Mouse (Mus musculus): Measurements from ENCODE around the gene Pdia2. TPM values are rescaled to one million over a fixed set of nuclear protein-coding genes. Genes with fewer than 3 reads are reported as not detected.

The Pdia2 gene
- polyA plus RNA-seq (2014; fragmentation: Nextera tagmentation; extraction: Ambion mirVana): 0.34 and 0.43 TPM in 2 replicates

GRCm38 (mm10) chr17:26198892-26199291 is at the start of gene Pdia2:
Gene Pdia2 (minus strand): TSS chr17:26199087.
- no peak within 1 kb of the TSS for H3K4me2 ChIP-seq
- no peak for ATAC-seq (ENCODE audit: insufficient read depth)

GRCm38 (mm10) chr17:26244101-26244841 is 45.4 kb upstream of the Pdia2 start, which contains the start of gene Fam234a:
Gene Fam234a (minus strand): TSS chr17:26244242.
- H3K9ac ChIP-seq: peak within 1 kb of the TSS; percentile 68
- 0 out of 2 replicates have a peak, but pooled peaks cover 3% of the 10 kb centered on the region for H3K4me1 ChIP-seq (ENCODE audit: insufficient read depth)
- H3K9me3 ChIP-seq (ENCODE audit: low read depth, low read length): no peaks in the 10 kb centered on the region
- no peak for TF ChIP-seq CTCF (IDR thresholded peaks at IDR 0.05; ENCODE audit: low read depth)
- DNase-seq: peak; percentile 98
- 6% methylated on average over 31 of the region's 33 CpGs for WGBS
- peak within 1 kb of the TSS; percentile 78 for H3K27ac ChIP-seq (ENCODE audit: low read depth)
- H3K27me3 ChIP-seq (ENCODE audit: insufficient read depth, low read length): no peaks in the 10 kb centered on the region
- H3K36me3 ChIP-seq (ENCODE audit: insufficient read depth): no peaks in the 10 kb centered on the region
- peak within 1 kb of the TSS; percentile 79 for H3K4me2 ChIP-seq
- peak within 1 kb of the TSS; percentile 74 for H3K4me3 ChIP-seq (ENCODE audit: low read depth, low read length)
- ATAC-seq (ENCODE audit: insufficient read depth): peak; percentile 96

More at GRCm38 (mm10) chr17:26198892-26199291, at the start of gene Pdia2:
- Histone ChIP-seq H3K4me3 (ENCODE audit: low read depth, low read length) (no peak within 1 kb of the TSS), H3K36me3 (ENCODE audit: insufficient read depth) (peaks cover 42% of the 10 kb centered on the region), H3K27me3 (ENCODE audit: insufficient read depth, low read length) (peaks cover 42% of the 10 kb centered on the region), H3K4me1 (ENCODE audit: insufficient read depth) (no peaks in the 10 kb centered on the region; the same call in 1 of the 2 replicates), H3K9me3 (ENCODE audit: low read depth, low read length) (no peaks in the 10 kb centered on the region), H3K9ac (no peak within 1 kb of the TSS), H3K27ac (ENCODE audit: low read depth) (no peak within 1 kb of the TSS)
- WGBS: 69% methylated on average over 4 of the region's 4 CpGs
- no peak for TF ChIP-seq CTCF (IDR thresholded peaks at IDR 0.05; ENCODE audit: low read depth)
- DNase-seq: no peak

GRCm38 (mm10) chr17:26243471-26244100 is 44.7 kb upstream of the Pdia2 start:
- DNase-seq (peak; percentile 66), ATAC-seq (ENCODE audit: insufficient read depth) (peak; percentile 45)
- Histone ChIP-seq H3K9ac (peak overlapping the region; percentile 68), H3K27ac (ENCODE audit: low read depth) (peak overlapping the region; percentile 78), H3K4me2 (peak overlapping the region; percentile 79), H3K36me3 (ENCODE audit: insufficient read depth) (no peaks in the 10 kb centered on the region), H3K4me1 (ENCODE audit: insufficient read depth) (0 out of 2 replicates have a peak, but pooled peaks cover 3% of the 10 kb centered on the region), H3K27me3 (ENCODE audit: insufficient read depth, low read length) (no peaks in the 10 kb centered on the region), H3K9me3 (ENCODE audit: low read depth, low read length) (no peaks in the 10 kb centered on the region), H3K4me3 (ENCODE audit: low read depth, low read length) (peak overlapping the region; percentile 74)
- WGBS: under 1% methylated on average over 32 of the region's 32 CpGs
- TF ChIP-seq CTCF (IDR thresholded peaks at IDR 0.05; ENCODE audit: low read depth): peak; percentile 39

- no peak for ATAC-seq (ENCODE audit: insufficient read depth)
- no peaks in the 10 kb centered on the region for H3K9me3 ChIP-seq (ENCODE audit: low read depth, low read length)
- DNase-seq: no peak
- H3K9ac ChIP-seq: no peak overlapping the region
- no peak overlapping the region for H3K27ac ChIP-seq (ENCODE audit: low read depth)
- 72% methylated on average over 6 of the region's 6 CpGs for WGBS
- H3K4me1 ChIP-seq (ENCODE audit: insufficient read depth): 0 out of 2 replicates have a peak, but pooled peaks cover 3% of the 10 kb centered on the region
- no peak for TF ChIP-seq CTCF (IDR thresholded peaks at IDR 0.05; ENCODE audit: low read depth)
- no peaks in the 10 kb centered on the region for H3K27me3 ChIP-seq (ENCODE audit: insufficient read depth, low read length)
- H3K4me2 ChIP-seq: no peak overlapping the region
- H3K36me3 ChIP-seq (ENCODE audit: insufficient read depth): no peaks in the 10 kb centered on the region
- no peak overlapping the region for H3K4me3 ChIP-seq (ENCODE audit: low read depth, low read length)
These were observed 42.1 kb upstream of the Pdia2 start for GRCm38 (mm10) chr17:26240990-26241389.

- Histone ChIP-seq H3K4me2 (no peak overlapping the region), H3K4me1 (ENCODE audit: insufficient read depth) (0 out of 2 replicates have a peak, but pooled peaks cover 3% of the 10 kb centered on the region), H3K9me3 (ENCODE audit: low read depth, low read length) (no peaks in the 10 kb centered on the region), H3K27me3 (ENCODE audit: insufficient read depth, low read length) (no peaks in the 10 kb centered on the region), H3K27ac (ENCODE audit: low read depth) (no peak overlapping the region), H3K36me3 (ENCODE audit: insufficient read depth) (no peaks in the 10 kb centered on the region), H3K4me3 (ENCODE audit: low read depth, low read length) (no peak overlapping the region), H3K9ac (no peak overlapping the region)
- no peak for TF ChIP-seq CTCF (IDR thresholded peaks at IDR 0.05; ENCODE audit: low read depth)
- 70% methylated on average over 6 of the region's 6 CpGs for WGBS
- no peak for DNase-seq
- ATAC-seq (ENCODE audit: insufficient read depth): no peak
These were observed 41.4 kb upstream of the Pdia2 start for GRCm38 (mm10) chr17:26240120-26240790.

- Histone ChIP-seq H3K4me2 (no peak overlapping the region), H3K4me3 (ENCODE audit: low read depth, low read length) (no peak overlapping the region), H3K9ac (no peak overlapping the region), H3K4me1 (ENCODE audit: insufficient read depth) (0 out of 2 replicates have a peak, but pooled peaks cover 3% of the 10 kb centered on the region), H3K9me3 (ENCODE audit: low read depth, low read length) (no peaks in the 10 kb centered on the region), H3K36me3 (ENCODE audit: insufficient read depth) (no peaks in the 10 kb centered on the region), H3K27ac (ENCODE audit: low read depth) (no peak overlapping the region), H3K27me3 (ENCODE audit: insufficient read depth, low read length) (no peaks in the 10 kb centered on the region)
- TF ChIP-seq CTCF (IDR thresholded peaks at IDR 0.05; ENCODE audit: low read depth): no peak
- 60% methylated on average over 2 of the region's 2 CpGs for WGBS
- DNase-seq (no peak), ATAC-seq (ENCODE audit: insufficient read depth) (no peak)
These were observed 40.7 kb upstream of the Pdia2 start for GRCm38 (mm10) chr17:26239551-26239950.

All from lung, embryonic 14.5 days (tissue).